Mouse (Mus musculus) hindbrain, embryonic 16.5 days (tissue): ENCODE data around the gene Gja5. TPM values are rescaled to one million over a fixed set of nuclear protein-coding genes. Genes with fewer than 3 reads are reported as not detected.

Experiments used
- ATAC-seq: fragments of 200-750 bp; cut with Nextera tagmentation; 2 replicates; pipeline ENCODE4 v1.8.0; 2017; ENCODE audit warnings: moderate TSS enrichment, moderate library complexity
- H3K27ac ChIP-seq: fragments of 300-500 bp; sonication (generic); 2 replicates; pipeline ENCODE4 v1.5.1; 2014; ENCODE audit warnings: low read depth, mild to moderate bottlenecking, control low read depth, low read length, moderate library complexity
- H3K27me3 ChIP-seq: fragments of 300-500 bp; sonication (generic); replicated peaks from 2 replicates; pipeline ENCODE4 v1.6.1; 2014; ENCODE audit warnings: low read length; ENCODE audit not compliant: control insufficient read depth, insufficient read depth
- H3K36me3 ChIP-seq: fragments of 300-500 bp; sonication (generic); 2 replicates; pipeline ENCODE4 v1.6.1; 2014; ENCODE audit warnings: mild to moderate bottlenecking, low read length, moderate library complexity, mixed read lengths; ENCODE audit not compliant: control insufficient read depth, insufficient read depth
- H3K4me1 ChIP-seq: fragments of 300-500 bp; sonication (generic); 2 replicates; pipeline ENCODE4 v1.6.1; 2014; ENCODE audit warnings: low read depth, low read length; ENCODE audit not compliant: control insufficient read depth, insufficient read depth
- H3K4me2 ChIP-seq: fragments of 300-500 bp; sonication (generic); 2 replicates; pipeline ENCODE4 v1.6.1; 2014; ENCODE audit warnings: mild to moderate bottlenecking, low read length, control low read depth, moderate library complexity
- H3K4me3 ChIP-seq: fragments of 300-500 bp; sonication (generic); 2 replicates; pipeline ENCODE4 v1.5.1; 2014; ENCODE audit warnings: mild to moderate bottlenecking, low read length, control low read depth, moderate library complexity
- H3K9ac ChIP-seq: fragments of 300-500 bp; sonication (generic); 2 replicates; pipeline ENCODE4 v1.6.1; 2014; ENCODE audit warnings: low read depth, mild to moderate bottlenecking, control low read depth, low read length, moderate library complexity
- H3K9me3 ChIP-seq: fragments of 300-500 bp; sonication (generic); 2 replicates; pipeline ENCODE4 v1.6.1; 2014; ENCODE audit warnings: mild to moderate bottlenecking, low read length, moderate library complexity; ENCODE audit not compliant: control insufficient read depth
- WGBS: fragments of 180-500 bp; shearing (Covaris S2); extraction: QIAGEN DNeasy Blood & Tissue Kit; methylation state at CpG from one replicate; pipeline ENCODE4 v1.1.7; 2014; 5-methylcytosine and 5-hydroxymethylcytosine counted together
- polyA plus RNA-seq: library from polyadenylated mRNA; unstranded; fragments of >200 nt; fragmentation: Nextera tagmentation; extraction: Ambion mirVana; gene quantifications from 2 replicates; pipeline ENCODE4 v1.2.1, GENCODE M21; 2015

Gene Gja5
- polyA plus RNA-seq, 1 experiment from 2014 or later = 2.1 TPM

- no peak overlapping the region for H3K4me3 ChIP-seq
- no peak overlapping the region for H3K9ac ChIP-seq
- H3K4me2 ChIP-seq = no peak overlapping the region
- H3K27me3 ChIP-seq = no peaks in the 10 kb centered on the region
- no peak overlapping the region for H3K27ac ChIP-seq
- 84% methylated on average over 3 of the region's 3 CpGs for WGBS
- H3K36me3 ChIP-seq = no peaks in the 10 kb centered on the region
- H3K9me3 ChIP-seq = no peaks in the 10 kb centered on the region
- H3K4me1 ChIP-seq = no peaks in the 10 kb centered on the region
- no peak for ATAC-seq
Observed at GRCm38 (mm10) chr3:96981833-96982232, 77.3 kb downstream of the Gja5 start.

GRCm38 (mm10) chr3:96982666-96983065 lies 78.2 kb downstream of the Gja5 start:
- Histone ChIP-seq H3K9me3 (no peaks in the 10 kb centered on the region), H3K36me3 (no peaks in the 10 kb centered on the region), H3K27ac (no peak overlapping the region), H3K9ac (no peak overlapping the region), H3K27me3 (no peaks in the 10 kb centered on the region), H3K4me3 (no peak overlapping the region), H3K4me1 (no peaks in the 10 kb centered on the region), H3K4me2 (no peak overlapping the region)
- WGBS = 89% methylated on average over 2 of the region's 2 CpGs
- no peak for ATAC-seq

DNA sequence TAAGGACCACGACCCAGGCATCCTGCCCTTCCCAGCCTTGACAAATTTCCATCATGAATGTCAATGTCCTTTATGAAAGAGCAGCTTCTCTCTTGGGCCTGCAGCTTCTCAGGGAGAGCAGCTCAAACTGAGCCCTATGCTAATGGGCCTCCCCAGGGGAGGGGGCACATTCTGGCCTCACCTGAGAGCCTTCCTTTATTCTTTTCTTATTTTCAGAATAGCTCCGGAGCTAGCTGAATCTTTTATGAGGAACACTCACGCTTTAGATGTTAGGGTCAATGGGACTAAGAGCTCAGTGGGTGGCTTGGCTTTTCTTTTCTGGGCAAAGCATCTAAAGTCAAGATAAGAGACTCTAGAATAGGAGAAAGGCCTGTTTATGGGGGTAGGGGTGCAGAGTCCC lies 88.0 kb downstream of the Gja5 start:
- H3K4me3 ChIP-seq = no peak overlapping the region
- 10% methylated on average over 3 of the region's 3 CpGs for WGBS
- no peaks in the 10 kb centered on the region for H3K4me1 ChIP-seq
- H3K9ac ChIP-seq = no peak overlapping the region
- H3K27me3 ChIP-seq = no peaks in the 10 kb centered on the region
- no peak overlapping the region for H3K27ac ChIP-seq
- no peaks in the 10 kb centered on the region for H3K9me3 ChIP-seq
- no peak for ATAC-seq
- no peaks in the 10 kb centered on the region for H3K36me3 ChIP-seq
- no peak overlapping the region for H3K4me2 ChIP-seq

- no peak overlapping the region for H3K4me3 ChIP-seq
- H3K27me3 ChIP-seq = no peaks in the 10 kb centered on the region
- 65% methylated on average over 6 of the region's 6 CpGs for WGBS
- no peaks in the 10 kb centered on the region for H3K9me3 ChIP-seq
- H3K9ac ChIP-seq = no peak overlapping the region
- ATAC-seq = no peak
- H3K4me1 ChIP-seq = no peaks in the 10 kb centered on the region
- no peaks in the 10 kb centered on the region for H3K36me3 ChIP-seq
- H3K4me2 ChIP-seq = no peak overlapping the region
- no peak overlapping the region for H3K27ac ChIP-seq
Observed at GRCm38 (mm10) chr3:96997770-96998169, 93.3 kb downstream of the Gja5 start.

DNA sequence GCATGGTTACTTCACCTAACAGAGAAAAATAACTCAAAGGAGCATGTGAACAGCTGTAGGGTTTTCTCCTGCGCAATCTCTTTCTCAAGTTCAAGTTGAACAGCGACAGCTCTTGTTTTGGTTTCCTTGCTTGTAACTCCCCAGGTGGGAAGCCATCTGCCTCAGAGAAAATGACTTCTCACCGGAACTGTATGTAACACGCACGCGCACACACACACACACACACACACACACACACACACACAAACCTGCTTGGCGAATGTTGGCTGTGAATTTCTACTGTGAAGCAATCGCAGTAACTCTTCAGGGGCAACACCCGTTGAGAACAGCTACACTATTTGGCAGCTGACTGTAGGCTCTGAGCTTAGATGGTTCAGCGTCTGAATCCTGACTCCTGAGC lies 98.6 kb downstream of the Gja5 start:
- H3K4me2 ChIP-seq = no peak overlapping the region
- H3K4me1 ChIP-seq = no peaks in the 10 kb centered on the region
- H3K9ac ChIP-seq = no peak overlapping the region
- no peak for ATAC-seq
- no peaks in the 10 kb centered on the region for H3K9me3 ChIP-seq
- no peak overlapping the region for H3K4me3 ChIP-seq
- WGBS = 86% methylated on average over 10 of the region's 10 CpGs
- H3K27ac ChIP-seq = no peak overlapping the region
- H3K36me3 ChIP-seq = no peaks in the 10 kb centered on the region
- no peaks in the 10 kb centered on the region for H3K27me3 ChIP-seq

- H3K4me3 ChIP-seq = no peak overlapping the region
- ATAC-seq = no peak
- H3K36me3 ChIP-seq = no peaks in the 10 kb centered on the region
- WGBS = 77% methylated on average over 4 of the region's 4 CpGs
- no peak overlapping the region for H3K9ac ChIP-seq
- H3K27me3 ChIP-seq = no peaks in the 10 kb centered on the region
- H3K9me3 ChIP-seq = no peaks in the 10 kb centered on the region
- no peak overlapping the region for H3K27ac ChIP-seq
- no peak overlapping the region for H3K4me2 ChIP-seq
- H3K4me1 ChIP-seq = no peaks in the 10 kb centered on the region
Observed at GRCm38 (mm10) chr3:97004509-97004908, 100.0 kb downstream of the Gja5 start.

DNA sequence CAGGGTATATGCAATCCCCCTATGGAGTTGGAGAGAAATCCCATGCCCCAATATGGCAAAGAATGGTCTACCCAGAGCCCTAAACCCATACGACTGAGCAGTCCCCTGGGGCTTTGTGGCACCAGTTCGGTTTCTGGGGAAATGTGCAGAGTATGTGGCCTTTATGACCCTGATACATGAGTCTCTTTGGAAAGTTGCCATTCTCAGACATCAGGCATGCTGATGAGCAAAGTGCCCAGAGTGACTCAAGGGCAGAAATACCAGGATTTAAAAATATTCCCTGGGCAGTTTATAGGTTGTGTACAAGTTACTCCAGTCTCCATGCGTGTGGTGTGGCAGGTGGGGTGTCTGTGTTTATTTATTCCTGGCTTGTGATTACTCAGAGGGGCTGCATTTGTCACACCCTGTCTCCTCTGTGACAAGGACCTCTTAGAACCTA lies 102.5 kb downstream of the Gja5 start:
- Histone ChIP-seq H3K4me1 (no peaks in the 10 kb centered on the region), H3K9me3 (no peaks in the 10 kb centered on the region), H3K4me2 (no peak overlapping the region), H3K27me3 (no peaks in the 10 kb centered on the region), H3K4me3 (no peak overlapping the region), H3K36me3 (no peaks in the 10 kb centered on the region), H3K9ac (no peak overlapping the region), H3K27ac (no peak overlapping the region)
- no peak for ATAC-seq
- 38% methylated on average over 3 of the region's 3 CpGs for WGBS

GRCm38 (mm10) chr3:97025226-97025625 lies 120.7 kb downstream of the Gja5 start:
- Histone ChIP-seq H3K36me3 (no peaks in the 10 kb centered on the region), H3K9ac (no peak overlapping the region), H3K27me3 (no peaks in the 10 kb centered on the region), H3K4me1 (no peaks in the 10 kb centered on the region), H3K27ac (no peak overlapping the region), H3K4me2 (no peak overlapping the region), H3K4me3 (no peak overlapping the region), H3K9me3 (no peaks in the 10 kb centered on the region)
- 61% methylated on average over 5 of the region's 5 CpGs for WGBS
- ATAC-seq = no peak

DNA sequence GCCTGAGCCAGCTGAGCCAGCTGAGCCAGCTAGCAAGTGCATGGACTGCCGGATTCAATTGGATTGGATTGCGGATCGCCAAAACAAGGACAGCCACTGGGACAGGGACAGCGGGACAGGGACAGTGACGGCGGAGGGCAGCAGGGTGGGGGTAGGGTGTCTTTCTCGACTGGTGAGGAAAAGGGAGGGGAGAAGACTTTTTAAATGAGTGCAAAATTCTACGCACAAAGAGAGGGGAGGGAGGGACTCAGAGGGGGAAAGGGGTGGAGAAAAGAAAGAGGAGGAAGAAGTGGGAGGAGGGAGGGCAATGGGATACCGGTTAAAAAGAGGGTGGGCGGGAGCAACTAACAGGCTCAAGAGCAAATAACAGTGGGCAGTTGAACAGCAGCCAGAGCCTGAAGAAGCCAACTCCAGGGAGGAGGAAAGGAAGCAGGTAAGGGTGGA lies 127.6 kb downstream of the Gja5 start:
- Histone ChIP-seq H3K4me1 (no peaks in the 10 kb centered on the region; the same call in none of the 2 replicates), H3K9me3 (no peaks in the 10 kb centered on the region), H3K9ac (peak overlapping the region; percentile 47), H3K4me3 (peak overlapping the region; percentile 38), H3K27ac (no peak overlapping the region), H3K4me2 (peak overlapping the region; percentile 60), H3K27me3 (no peaks in the 10 kb centered on the region), H3K36me3 (no peaks in the 10 kb centered on the region)
- ATAC-seq = peak; percentile 54; the same call in 1 of the 2 replicates
- WGBS = 1% methylated on average over 10 of the region's 10 CpGs

DNA sequence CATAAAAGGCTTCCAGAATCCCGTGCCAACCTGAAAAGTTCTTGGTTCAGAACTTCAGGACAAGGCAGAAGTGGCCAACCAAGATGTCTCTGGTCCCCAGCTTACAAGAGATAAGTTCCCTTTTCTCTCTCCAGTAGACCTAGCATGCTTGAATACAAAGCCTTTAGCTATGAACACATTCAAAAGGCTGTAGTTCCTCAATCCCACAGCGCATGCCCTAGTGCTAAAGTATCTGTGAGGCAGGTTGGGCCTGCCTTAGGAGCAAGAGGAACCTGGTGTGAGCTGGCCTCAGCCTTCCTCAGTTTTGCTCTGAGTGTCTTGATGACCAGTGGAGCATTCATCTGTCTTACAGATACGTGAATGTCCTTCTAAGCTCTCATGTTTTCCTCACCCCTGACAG lies 131.1 kb downstream of the Gja5 start:
- Histone ChIP-seq H3K9ac (no peak overlapping the region), H3K27me3 (no peaks in the 10 kb centered on the region), H3K27ac (no peak overlapping the region), H3K4me2 (no peak overlapping the region), H3K4me1 (no peaks in the 10 kb centered on the region; the same call in none of the 2 replicates), H3K4me3 (no peak overlapping the region), H3K9me3 (no peaks in the 10 kb centered on the region), H3K36me3 (no peaks in the 10 kb centered on the region)
- WGBS = 73% methylated on average over 3 of the region's 3 CpGs
- ATAC-seq = no peak
